8 mouse cellular contexts compared by ENCODE assay signal in the genomic region with DNA sequence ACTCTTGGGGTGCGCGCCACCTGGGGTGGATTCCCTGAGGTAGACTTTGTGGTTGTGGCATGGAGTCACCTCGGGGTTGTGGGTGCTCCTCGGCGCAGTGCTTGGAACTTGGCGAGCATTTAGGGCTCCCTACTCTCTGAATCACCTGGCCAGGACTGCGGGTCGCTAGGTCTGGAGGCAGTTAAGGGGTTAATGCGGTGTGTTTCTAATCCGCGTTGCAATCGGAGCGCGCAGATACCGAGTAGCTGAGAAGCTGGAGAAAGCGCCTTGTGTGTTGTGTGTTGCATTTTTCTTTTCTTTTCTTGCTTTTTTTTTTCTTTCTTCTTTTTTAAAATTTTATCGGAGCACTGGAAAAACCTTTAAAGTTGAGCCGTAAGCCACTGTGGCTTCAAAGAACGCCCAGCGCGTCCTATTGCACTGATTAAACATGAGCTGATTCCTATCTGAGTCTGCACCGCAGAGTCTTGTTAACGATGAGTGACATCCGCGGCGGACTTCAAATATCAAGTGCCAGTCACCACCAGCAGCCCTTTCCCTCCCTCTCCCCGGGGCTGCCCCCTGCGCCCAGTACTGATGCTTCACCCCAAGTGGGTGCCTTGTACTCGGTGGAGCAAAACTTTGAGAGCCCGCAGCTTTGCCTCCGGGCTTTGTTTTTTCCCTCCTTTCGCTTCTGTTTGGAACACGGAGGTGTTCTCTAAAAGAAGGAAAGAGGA. TPM values are rescaled to one million over a fixed set of nuclear protein-coding genes. Genes with fewer than 3 reads are reported as not detected.
A peak's percentile ranks its signal among the peaks of the same experiment; 100 is the strongest.
DNase-seq lines count a peak whose midpoint lies in the region; ATAC-seq and TF ChIP-seq lines count a peak whose summit lies in the region.

No protein-coding gene starts in this region.

- H3K27me3 ChIP-seq in liver, embryonic 11.5 days (replicated peaks; ENCODE audit: control insufficient read depth, insufficient read depth, low read length) = peaks cover 52% of the 10 kb centered on the region
- H3K27me3 ChIP-seq in small intestine, adult 2 months (ENCODE audit: control insufficient read depth, insufficient read depth, low read length) = peaks cover 36% of the 10 kb centered on the region

- peak; percentile 4 to 22 for DNase-seq in right cerebral cortex, adult 2 months (ENCODE audit: low spot score in 2 of 2)
- DNase-seq in right cerebral cortex, postnatal 36 days (ENCODE audit: low spot score in 2 of 2) = no peak
- DNase-seq in embryo, embryonic 10.5 days (ENCODE audit: low spot score) = peak; percentile 60
- peak; percentile 24 for DNase-seq in heart, postnatal 4 days
- DNase-seq in liver, embryonic 11.5 days (ENCODE audit: low spot score) = peak; percentile 41
- DNase-seq in layer of hippocampus, postnatal 36 days = no peak
- DNase-seq in cerebellum, adult 11-12 months = no peak

- no peaks in the 10 kb centered on the region for H3K9me3 ChIP-seq in liver, embryonic 11.5 days (ENCODE audit: control insufficient read depth, low read length)

- 0 out of 2 replicates have a peak overlapping the region, but pooled peaks have one; percentile 25 for H3K9ac ChIP-seq in liver, embryonic 11.5 days (ENCODE audit: low read depth, low read length)

- H3K4me1 ChIP-seq in liver, embryonic 11.5 days (replicated peaks; ENCODE audit: control insufficient read depth, insufficient read depth, low read length) = peaks cover 11% of the 10 kb centered on the region; the same call in 1 of the 2 replicates
- 0 out of 2 replicates have a peak, but pooled peaks cover 3% of the 10 kb centered on the region for H3K4me1 ChIP-seq in small intestine, adult 2 months (ENCODE audit: control insufficient read depth, insufficient read depth, insufficient read length, low read length)

- no peak for TF ChIP-seq POLR2A in small intestine, adult 2 months (IDR thresholded peaks at IDR 0.05; ENCODE audit: low read depth, low read length)

- H3K36me3 ChIP-seq in liver, embryonic 11.5 days (ENCODE audit: control insufficient read depth, insufficient read depth, low read length) = no peaks in the 10 kb centered on the region
- H3K36me3 ChIP-seq in small intestine, adult 2 months (ENCODE audit: control insufficient read depth, insufficient read depth, low read length) = no peaks in the 10 kb centered on the region

- no peak for TF ChIP-seq CTCF in small intestine, adult 2 months (IDR thresholded peaks at IDR 0.05; ENCODE audit: extremely low read depth, insufficient read length, insufficient replicate concordance, low read depth, low read length)

- no peak overlapping the region for H3K27ac ChIP-seq in liver, embryonic 11.5 days (ENCODE audit: low read depth, low read length)
- H3K27ac ChIP-seq in small intestine, adult 2 months (ENCODE audit: insufficient read depth, low read depth, low read length) = no peak overlapping the region

- peak overlapping the region; percentile 31 for H3K4me3 ChIP-seq in liver, embryonic 11.5 days (ENCODE audit: low read depth, low read length)
- H3K4me3 ChIP-seq in small intestine, adult 2 months (ENCODE audit: low read depth, low read length) = peak overlapping the region; percentile 32

- WGBS in liver, embryonic 11.5 days = 4% methylated on average over 33 of the region's 33 CpGs
- 3% methylated on average over 33 of the region's 33 CpGs for WGBS in small intestine, adult 2 months

- no peak for ATAC-seq in liver, embryonic 11.5 days (replicated peaks; ENCODE audit: low FRiP score)

- peak overlapping the region; percentile 80 for H3K4me2 ChIP-seq in liver, embryonic 11.5 days

RNA-seq across cellular contexts. Expression of gene Sdk1, which starts 2.1 kb away (rescaled TPM):
- total RNA-seq in heart, postnatal 4 days (2021) = 10 to 100 TPM; 14.1 to 16.1 TPM
- 0.31 and 0.53 TPM in 2 replicates for polyA plus RNA-seq in liver, embryonic 11.5 days (2014; fragmentation: Nextera tagmentation; extraction: Ambion mirVana)
- polyA plus RNA-seq in small intestine, adult 2 months (2012; rRNA removed) = 0.70 and 1.0 TPM in 2 replicates
- 1 to 10 TPM; 6.2 to 6.3 TPM for total RNA-seq in layer of hippocampus, postnatal 36 days (2021)

Comparison
In these comparisons a context has a peak if more than half of its experiments do, and no peak if none do; other contexts are left out.
1. DNase-seq: peak in right cerebral cortex, adult 2 months (2 of 2), embryo, embryonic 10.5 days (single experiment), heart, postnatal 4 days (single experiment) and liver, embryonic 11.5 days (single experiment); none in right cerebral cortex, postnatal 36 days (0 of 2), layer of hippocampus, postnatal 36 days (0 of 2) and cerebellum, adult 11-12 months (single experiment).